Mouse (Mus musculus): Measurements from ENCODE around the gene Olfr325. TPM values are rescaled to one million over a fixed set of nuclear protein-coding genes. Genes with fewer than 3 reads are reported as not detected.

The Olfr325 gene
- polyA plus RNA-seq, 1 experiment = not detected

DNA sequence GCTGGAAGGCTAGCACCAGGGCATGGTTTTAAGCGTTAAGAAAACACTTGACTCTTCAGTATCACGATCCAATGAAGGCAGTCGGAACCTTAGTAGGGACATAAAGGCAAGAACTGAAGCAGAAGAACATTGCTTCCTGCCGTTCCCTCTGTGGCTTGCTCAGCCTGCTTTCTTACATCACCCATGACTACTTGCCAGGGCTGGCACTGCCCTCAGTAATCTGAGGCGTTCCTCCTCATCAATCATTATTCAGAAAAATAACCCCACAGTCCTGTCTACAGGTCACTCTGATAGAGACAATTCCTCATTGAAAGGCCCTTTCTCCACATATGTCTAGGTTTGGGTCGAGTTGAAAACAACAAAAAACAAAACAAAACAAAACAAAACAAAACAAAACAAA, 29.5 kb downstream of the Olfr325 start:
- H3K27me3 ChIP-seq (ENCODE audit: control insufficient read depth, insufficient read depth, low read length) = no peaks in the 10 kb centered on the region
- H3K4me1 ChIP-seq (ENCODE audit: control insufficient read depth, insufficient read depth, low read length) = no peaks in the 10 kb centered on the region
- no peak for TF ChIP-seq POLR2A (IDR thresholded peaks at IDR 0.05; ENCODE audit: borderline replicate concordance, insufficient read depth, low read length)
- no peak for DNase-seq
- no peak overlapping the region for H3K4me3 ChIP-seq (replicated peaks; ENCODE audit: insufficient read depth, low read depth, low read length)
- 59% methylated on average over 6 of the region's 6 CpGs for WGBS
- no peak overlapping the region for H3K27ac ChIP-seq (ENCODE audit: insufficient read depth, low read length)

- no peaks in the 10 kb centered on the region for H3K27me3 ChIP-seq (ENCODE audit: control insufficient read depth, insufficient read depth, low read length)
- H3K27ac ChIP-seq (ENCODE audit: insufficient read depth, low read length) = no peak overlapping the region
- no peak overlapping the region for H3K4me3 ChIP-seq (replicated peaks; ENCODE audit: insufficient read depth, low read depth, low read length)
- WGBS = 82% methylated on average over 3 of the region's 3 CpGs
- TF ChIP-seq CTCF (IDR thresholded peaks at IDR 0.05; ENCODE audit: borderline replicate concordance, insufficient read depth, low read depth, low read length) = no peak
- no peak for TF ChIP-seq POLR2A (IDR thresholded peaks at IDR 0.05; ENCODE audit: borderline replicate concordance, insufficient read depth, low read length)
- no peaks in the 10 kb centered on the region for H3K4me1 ChIP-seq (ENCODE audit: control insufficient read depth, insufficient read depth, low read length)
- DNase-seq = no peak
Observed at GRCm38 (mm10) chr11:58613359-58613758, 35.8 kb downstream of the Olfr325 start.

GRCm38 (mm10) chr11:58614526-58614925, 37.0 kb downstream of the Olfr325 start:
- no peak for DNase-seq
- H3K4me1 ChIP-seq (ENCODE audit: control insufficient read depth, insufficient read depth, low read length) = no peaks in the 10 kb centered on the region
- no peak overlapping the region for H3K27ac ChIP-seq (ENCODE audit: insufficient read depth, low read length)
- TF ChIP-seq POLR2A (IDR thresholded peaks at IDR 0.05; ENCODE audit: borderline replicate concordance, insufficient read depth, low read length) (no peak), CTCF (IDR thresholded peaks at IDR 0.05; ENCODE audit: borderline replicate concordance, insufficient read depth, low read depth, low read length) (no peak)
- no peaks in the 10 kb centered on the region for H3K27me3 ChIP-seq (ENCODE audit: control insufficient read depth, insufficient read depth, low read length)
- H3K4me3 ChIP-seq (replicated peaks; ENCODE audit: insufficient read depth, low read depth, low read length) = no peak overlapping the region

DNA sequence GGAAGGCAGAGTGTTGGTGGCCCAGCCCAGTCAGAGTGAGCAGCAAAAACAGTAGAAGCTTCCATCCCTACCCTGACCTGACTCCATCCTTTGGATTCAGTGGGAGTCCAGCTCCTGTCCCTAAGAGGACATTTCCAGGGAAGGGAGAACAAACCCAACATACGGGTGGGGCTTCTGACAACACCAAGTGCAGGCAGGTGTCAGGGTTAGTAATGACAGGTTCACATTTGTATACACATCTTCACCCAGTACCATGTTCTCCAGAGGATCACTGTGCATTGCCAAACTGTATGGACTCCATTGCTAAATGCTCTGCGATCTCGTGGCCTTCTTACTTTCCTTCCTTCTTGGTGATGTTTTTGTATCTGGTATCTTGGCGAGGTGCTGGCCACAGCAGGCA, 38.4 kb downstream of the Olfr325 start, which contains the start of gene 2210407C18Rik:
TSS of gene 2210407C18Rik (minus strand) at position 101 of the 400 bp plus-strand sequence.
- TF ChIP-seq CTCF (IDR thresholded peaks at IDR 0.05; ENCODE audit: borderline replicate concordance, insufficient read depth, low read depth, low read length) = no peak
- no peak for TF ChIP-seq POLR2A (IDR thresholded peaks at IDR 0.05; ENCODE audit: borderline replicate concordance, insufficient read depth, low read length)
- H3K4me3 ChIP-seq (replicated peaks; ENCODE audit: insufficient read depth, low read depth, low read length) = no peak within 1 kb of the TSS
- 94% methylated on average over 4 of the region's 4 CpGs for WGBS

GRCm38 (mm10) chr11:58618369-58618768, 40.8 kb downstream of the Olfr325 start:
- Histone ChIP-seq H3K4me3 (replicated peaks; ENCODE audit: insufficient read depth, low read depth, low read length) (no peak overlapping the region), H3K27ac (ENCODE audit: insufficient read depth, low read length) (no peak overlapping the region), H3K4me1 (ENCODE audit: control insufficient read depth, insufficient read depth, low read length) (no peaks in the 10 kb centered on the region), H3K27me3 (ENCODE audit: control insufficient read depth, insufficient read depth, low read length) (no peaks in the 10 kb centered on the region)
- TF ChIP-seq CTCF (IDR thresholded peaks at IDR 0.05; ENCODE audit: borderline replicate concordance, insufficient read depth, low read depth, low read length) (no peak), POLR2A (IDR thresholded peaks at IDR 0.05; ENCODE audit: borderline replicate concordance, insufficient read depth, low read length) (no peak)
- WGBS = 64% methylated on average over 3 of the region's 3 CpGs
- no peak for DNase-seq

More for the DNA sequence above, 38.4 kb downstream of the Olfr325 start, which contains the start of gene 2210407C18Rik:
- DNase-seq = no peak
- H3K27ac ChIP-seq (ENCODE audit: insufficient read depth, low read length) = no peak within 1 kb of the TSS
- no peaks in the 10 kb centered on the region for H3K27me3 ChIP-seq (ENCODE audit: control insufficient read depth, insufficient read depth, low read length)
- H3K4me1 ChIP-seq (ENCODE audit: control insufficient read depth, insufficient read depth, low read length) = no peaks in the 10 kb centered on the region

GRCm38 (mm10) chr11:58618793-58619192, 41.3 kb downstream of the Olfr325 start:
- no peak overlapping the region for H3K27ac ChIP-seq (ENCODE audit: insufficient read depth, low read length)
- no peak for DNase-seq
- 23% methylated on average over 6 of the region's 6 CpGs for WGBS

DNA sequence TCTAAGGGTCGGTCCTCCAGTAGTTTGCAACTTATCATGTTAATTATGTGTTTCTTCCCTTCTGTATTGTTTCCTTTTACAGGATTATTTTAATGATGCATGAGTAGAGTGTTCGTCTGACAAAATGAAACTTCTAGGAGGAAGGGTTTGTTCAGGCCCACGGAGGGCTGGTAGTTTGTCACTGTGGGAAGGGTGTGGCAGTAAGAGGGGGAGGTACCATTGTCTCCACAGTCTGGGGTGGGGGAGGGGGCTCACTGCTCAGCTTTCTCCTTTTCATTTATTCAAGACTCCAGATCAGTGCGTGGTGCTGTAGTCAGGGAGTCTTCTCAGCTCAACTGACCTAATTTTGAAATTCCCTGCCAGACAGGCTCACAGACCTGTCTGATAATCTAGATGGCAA, 48.6 kb downstream of the Olfr325 start:
- Histone ChIP-seq H3K27ac (ENCODE audit: insufficient read depth, low read length) (no peak overlapping the region), H3K4me1 (ENCODE audit: control insufficient read depth, insufficient read depth, low read length) (no peaks in the 10 kb centered on the region), H3K27me3 (ENCODE audit: control insufficient read depth, insufficient read depth, low read length) (no peaks in the 10 kb centered on the region), H3K4me3 (replicated peaks; ENCODE audit: insufficient read depth, low read depth, low read length) (no peak overlapping the region)
- WGBS = 53% methylated on average over 4 of the region's 4 CpGs
- no peak for TF ChIP-seq POLR2A (IDR thresholded peaks at IDR 0.05; ENCODE audit: borderline replicate concordance, insufficient read depth, low read length)
- no peak for TF ChIP-seq CTCF (IDR thresholded peaks at IDR 0.05; ENCODE audit: borderline replicate concordance, insufficient read depth, low read depth, low read length)
- no peak for DNase-seq

More at GRCm38 (mm10) chr11:58618793-58619192, 41.3 kb downstream of the Olfr325 start:
- H3K27me3 ChIP-seq (ENCODE audit: control insufficient read depth, insufficient read depth, low read length) = no peaks in the 10 kb centered on the region
- TF ChIP-seq CTCF (IDR thresholded peaks at IDR 0.05; ENCODE audit: borderline replicate concordance, insufficient read depth, low read depth, low read length) = no peak
- no peak for TF ChIP-seq POLR2A (IDR thresholded peaks at IDR 0.05; ENCODE audit: borderline replicate concordance, insufficient read depth, low read length)
- no peak overlapping the region for H3K4me3 ChIP-seq (replicated peaks; ENCODE audit: insufficient read depth, low read depth, low read length)
- H3K4me1 ChIP-seq (ENCODE audit: control insufficient read depth, insufficient read depth, low read length) = no peaks in the 10 kb centered on the region

DNA sequence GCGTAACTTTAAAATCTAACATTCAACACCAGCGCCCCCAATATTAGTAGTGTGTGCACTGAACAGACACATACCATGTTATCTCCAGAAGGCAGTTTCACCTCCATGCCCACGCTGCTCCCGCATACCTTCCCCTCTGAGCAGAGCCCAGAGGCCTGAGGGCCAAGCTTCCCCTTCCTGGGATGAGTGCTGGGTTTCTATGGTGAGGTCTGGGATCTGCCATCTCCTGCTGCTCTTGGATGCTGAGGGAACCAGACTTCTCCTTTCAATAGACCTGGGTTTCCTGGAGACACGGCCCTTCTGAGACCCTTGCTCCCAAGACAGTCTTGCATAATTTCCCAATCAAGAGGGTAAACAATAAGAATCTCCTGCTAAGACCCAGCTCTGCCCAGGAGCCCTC, 52.9 kb downstream of the Olfr325 start, which contains the start of gene Olfr323:
TSS of gene Olfr323 (minus strand) at position 101 of the 400 bp plus-strand sequence.
- 55% methylated on average over 5 of the region's 5 CpGs for WGBS
- no peak for TF ChIP-seq CTCF (IDR thresholded peaks at IDR 0.05; ENCODE audit: borderline replicate concordance, insufficient read depth, low read depth, low read length)
- no peak for TF ChIP-seq POLR2A (IDR thresholded peaks at IDR 0.05; ENCODE audit: borderline replicate concordance, insufficient read depth, low read length)
- H3K4me1 ChIP-seq (ENCODE audit: control insufficient read depth, insufficient read depth, low read length) = no peaks in the 10 kb centered on the region
- no peak within 1 kb of the TSS for H3K27ac ChIP-seq (ENCODE audit: insufficient read depth, low read length)
- no peak within 1 kb of the TSS for H3K4me3 ChIP-seq (replicated peaks; ENCODE audit: insufficient read depth, low read depth, low read length)
- DNase-seq = no peak
- no peaks in the 10 kb centered on the region for H3K27me3 ChIP-seq (ENCODE audit: control insufficient read depth, insufficient read depth, low read length)

Other genes with a start within 250 kb of the Olfr325 start
- 45.5 and 45.9 TPM in 2 replicates for gene Zfp672, start 247.4 kb upstream of the Olfr325 start, polyA plus RNA-seq (2012; rRNA removed)
- 63.3 and 64.5 TPM in 2 replicates for gene Sh3bp5l, start 247.0 kb upstream of the Olfr325 start, polyA plus RNA-seq (2012; rRNA removed)
- 0.08 and 0.10 TPM in 2 replicates for gene Lypd8, start 198.7 kb upstream of the Olfr325 start, polyA plus RNA-seq (2012; rRNA removed)
- not detected in 2 replicates for gene 1810065E05Rik, start 156.6 kb upstream of the Olfr325 start, polyA plus RNA-seq (2012; rRNA removed)
- not detected in 2 replicates for gene Gm12253, start 145.2 kb upstream of the Olfr325 start, polyA plus RNA-seq (2012; rRNA removed)
- gene Lypd9, start 124.8 kb upstream of the Olfr325 start, polyA plus RNA-seq (2012; rRNA removed) = not detected in 2 replicates
- not detected in 2 replicates for gene Olfr30, start 115.5 kb upstream of the Olfr325 start, polyA plus RNA-seq (2012; rRNA removed)
- not detected in 2 replicates for gene Olfr332, start 85.2 kb upstream of the Olfr325 start, polyA plus RNA-seq (2012; rRNA removed)
- not detected in 2 replicates for gene Olfr331, start 75.2 kb upstream of the Olfr325 start, polyA plus RNA-seq (2012; rRNA removed)
- gene Olfr330, start 42.9 kb upstream of the Olfr325 start, polyA plus RNA-seq (2012; rRNA removed) = not detected in 2 replicates
- gene Olfr329-ps, start 31.3 kb upstream of the Olfr325 start, polyA plus RNA-seq (2012; rRNA removed) = not detected in 2 replicates
- gene Olfr328, start 22.1 kb upstream of the Olfr325 start, polyA plus RNA-seq (2012; rRNA removed) = 0.07 and 0.11 TPM in 2 replicates
- 0.08 TPM in 1 of 2 replicates, not detected in the other for gene Olfr224, start 7.2 kb upstream of the Olfr325 start, polyA plus RNA-seq (2012; rRNA removed)
- not detected in 2 replicates for gene Olfr324, start 17.4 kb downstream of the Olfr325 start, polyA plus RNA-seq (2012; rRNA removed)
- gene 2210407C18Rik, start 38.3 kb downstream of the Olfr325 start, polyA plus RNA-seq (2012; rRNA removed) = not detected in 2 replicates
- not detected in 2 replicates for gene Olfr323, start 52.8 kb downstream of the Olfr325 start, polyA plus RNA-seq (2012; rRNA removed)
- gene Trim58, start 62.7 kb downstream of the Olfr325 start, polyA plus RNA-seq (2012; rRNA removed) = 0.28 and 0.29 TPM in 2 replicates
- gene Olfr322, start 81.1 kb downstream of the Olfr325 start, polyA plus RNA-seq (2012; rRNA removed) = not detected in 2 replicates
- not detected in 2 replicates for gene Olfr320, start 103.4 kb downstream of the Olfr325 start, polyA plus RNA-seq (2012; rRNA removed)
- gene Olfr319, start 121.4 kb downstream of the Olfr325 start, polyA plus RNA-seq (2012; rRNA removed) = not detected in 2 replicates
- not detected in 2 replicates for gene Olfr318, start 146.3 kb downstream of the Olfr325 start, polyA plus RNA-seq (2012; rRNA removed)
- gene Olfr317, start 161.5 kb downstream of the Olfr325 start, polyA plus RNA-seq (2012; rRNA removed) = 0.03 TPM in 1 of 2 replicates, not detected in the other
- gene Olfr316, start 175.0 kb downstream of the Olfr325 start, polyA plus RNA-seq (2012; rRNA removed) = not detected in 2 replicates
- gene Olfr315, start 195.5 kb downstream of the Olfr325 start, polyA plus RNA-seq (2012; rRNA removed) = not detected in 2 replicates
- gene Olfr314, start 205.2 kb downstream of the Olfr325 start, polyA plus RNA-seq (2012; rRNA removed) = not detected in 2 replicates
- 1.5 and 1.6 TPM in 2 replicates for gene Fam183b, start 224.2 kb downstream of the Olfr325 start, polyA plus RNA-seq (2012; rRNA removed)
- gene Olfr313, start 237.3 kb downstream of the Olfr325 start, polyA plus RNA-seq (2012; rRNA removed) = not detected in 2 replicates

All from cerebellum, adult 2 months (tissue).